Mouse (Mus musculus): ENCODE results near the gene Adra2c. TPM values are rescaled to one million over a fixed set of nuclear protein-coding genes. Genes with fewer than 3 reads are reported as not detected.

The Adra2c gene
- polyA plus RNA-seq, 1 experiment from 2014 or later = 0.06 TPM

DNA sequence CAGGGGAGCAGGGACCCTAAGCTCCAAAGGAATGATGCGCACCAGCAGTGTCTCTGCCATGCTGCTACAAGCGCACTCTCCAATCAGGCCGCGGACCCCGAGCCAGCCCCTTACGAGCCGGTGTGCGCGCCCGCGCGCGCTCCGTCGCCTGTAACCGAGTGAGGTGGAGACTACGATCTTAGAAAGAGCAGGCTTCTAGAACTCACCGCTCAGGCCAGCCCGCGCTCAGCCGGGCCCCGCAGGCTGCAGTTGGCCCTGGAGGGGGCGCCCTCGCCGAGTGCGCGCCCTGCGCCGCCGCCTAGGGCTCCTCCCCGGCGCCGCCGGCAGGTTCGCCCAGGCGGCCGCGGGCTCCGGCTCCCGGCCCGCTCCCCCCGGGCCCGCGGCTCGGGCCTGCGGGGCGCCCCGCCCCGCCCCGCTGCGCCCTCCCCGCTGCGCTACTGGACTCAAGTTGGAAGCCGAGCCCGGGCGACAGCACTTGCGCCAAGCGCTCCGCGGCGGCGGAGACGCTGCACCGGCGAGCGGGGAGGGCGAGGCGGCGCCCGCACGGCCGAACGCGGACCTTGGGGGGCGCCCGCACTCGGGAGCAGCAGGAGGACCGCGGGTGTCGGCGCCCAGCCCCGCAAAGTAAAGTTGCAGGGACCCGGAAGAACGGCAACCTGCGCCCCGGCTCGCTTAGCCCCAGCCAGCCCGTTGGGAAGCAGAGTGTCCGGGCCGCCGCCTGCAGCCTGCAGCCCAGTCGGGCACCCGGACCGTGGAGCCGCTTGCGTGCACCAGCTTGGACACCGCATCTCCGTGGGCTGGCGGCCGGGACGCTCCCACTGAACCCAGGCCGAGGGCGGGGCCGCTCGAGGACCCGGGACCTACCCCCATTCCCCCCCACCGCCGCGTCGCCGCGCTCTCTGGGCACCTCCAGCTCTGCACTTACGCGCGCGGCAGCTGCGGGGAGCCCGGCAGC lies 899 bp downstream of the Adra2c start:
- Histone ChIP-seq H3K4me3 (replicated peaks) (peak overlapping the region; percentile 40), H3K27ac (no peak overlapping the region), H3K9me3 (no peaks in the 10 kb centered on the region), H3K36me3 (no peaks in the 10 kb centered on the region), H3K9ac (no peak overlapping the region), H3K27me3 (replicated peaks) (peaks cover 75% of the 10 kb centered on the region), H3K4me2 (peak overlapping the region; percentile 86), H3K4me1 (peaks cover 16% of the 10 kb centered on the region)
- no peak for ATAC-seq (ENCODE audit: insufficient read depth, low FRiP score, low read depth)
- WGBS = 1% methylated on average over 100 of the region's 118 CpGs

DNA sequence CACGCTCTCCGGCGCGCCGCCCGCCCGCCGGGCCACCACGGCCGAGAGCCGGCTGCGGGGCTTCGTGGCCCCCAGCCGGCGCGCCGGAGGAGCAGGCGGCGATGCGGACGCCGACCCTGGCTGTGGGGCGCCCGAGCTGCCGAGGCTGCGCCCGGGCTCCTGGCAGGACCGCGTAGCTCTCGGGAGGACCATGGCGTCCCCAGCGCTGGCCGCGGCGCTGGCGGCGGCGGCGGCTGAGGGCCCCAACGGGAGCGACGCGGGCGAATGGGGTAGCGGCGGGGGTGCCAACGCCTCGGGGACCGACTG lies 1.5 kb downstream of the Adra2c start:
- peak overlapping the region; percentile 86 for H3K4me2 ChIP-seq
- no peaks in the 10 kb centered on the region for H3K9me3 ChIP-seq
- ATAC-seq (ENCODE audit: insufficient read depth, low FRiP score, low read depth) = no peak
- H3K4me3 ChIP-seq (replicated peaks) = peak overlapping the region; percentile 40
- H3K27me3 ChIP-seq (replicated peaks) = peaks cover 75% of the 10 kb centered on the region
- no peak overlapping the region for H3K27ac ChIP-seq
- under 1% methylated on average over 47 of the region's 49 CpGs for WGBS
- no peak overlapping the region for H3K9ac ChIP-seq
- no peaks in the 10 kb centered on the region for H3K36me3 ChIP-seq
- H3K4me1 ChIP-seq = peaks cover 16% of the 10 kb centered on the region

DNA sequence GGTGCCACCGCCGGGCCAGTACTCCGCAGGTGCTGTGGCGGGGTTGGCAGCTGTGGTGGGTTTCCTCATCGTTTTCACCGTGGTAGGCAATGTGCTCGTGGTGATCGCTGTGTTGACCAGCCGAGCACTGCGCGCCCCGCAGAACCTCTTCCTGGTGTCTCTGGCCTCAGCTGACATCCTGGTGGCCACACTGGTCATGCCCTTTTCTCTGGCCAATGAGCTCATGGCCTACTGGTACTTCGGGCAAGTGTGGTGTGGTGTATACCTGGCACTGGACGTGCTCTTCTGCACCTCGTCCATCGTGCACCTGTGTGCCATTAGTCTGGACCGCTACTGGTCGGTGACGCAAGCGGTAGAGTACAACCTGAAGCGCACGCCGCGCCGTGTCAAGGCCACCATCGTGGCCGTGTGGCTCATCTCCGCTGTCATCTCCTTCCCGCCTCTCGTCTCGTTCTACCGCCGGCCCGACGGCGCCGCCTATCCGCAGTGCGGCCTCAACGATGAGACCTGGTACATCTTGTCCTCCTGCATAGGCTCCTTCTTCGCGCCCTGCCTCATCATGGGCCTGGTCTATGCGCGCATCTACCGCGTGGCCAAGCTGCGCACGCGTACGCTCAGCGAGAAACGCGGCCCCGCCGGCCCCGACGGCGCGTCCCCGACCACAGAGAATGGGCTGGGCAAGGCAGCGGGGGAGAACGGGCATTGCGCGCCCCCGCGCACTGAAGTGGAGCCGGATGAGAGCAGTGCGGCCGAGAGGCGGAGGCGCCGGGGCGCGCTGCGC lies 2.1 kb downstream of the Adra2c start:
- Histone ChIP-seq H3K4me1 (peaks cover 16% of the 10 kb centered on the region), H3K9me3 (no peaks in the 10 kb centered on the region), H3K4me2 (peak overlapping the region; percentile 86), H3K27ac (no peak overlapping the region), H3K4me3 (replicated peaks) (peak overlapping the region; percentile 40), H3K27me3 (replicated peaks) (peaks cover 75% of the 10 kb centered on the region), H3K36me3 (no peaks in the 10 kb centered on the region), H3K9ac (no peak overlapping the region)
- ATAC-seq (ENCODE audit: insufficient read depth, low FRiP score, low read depth) = no peak
- WGBS = 5% methylated on average over 75 of the region's 75 CpGs

DNA sequence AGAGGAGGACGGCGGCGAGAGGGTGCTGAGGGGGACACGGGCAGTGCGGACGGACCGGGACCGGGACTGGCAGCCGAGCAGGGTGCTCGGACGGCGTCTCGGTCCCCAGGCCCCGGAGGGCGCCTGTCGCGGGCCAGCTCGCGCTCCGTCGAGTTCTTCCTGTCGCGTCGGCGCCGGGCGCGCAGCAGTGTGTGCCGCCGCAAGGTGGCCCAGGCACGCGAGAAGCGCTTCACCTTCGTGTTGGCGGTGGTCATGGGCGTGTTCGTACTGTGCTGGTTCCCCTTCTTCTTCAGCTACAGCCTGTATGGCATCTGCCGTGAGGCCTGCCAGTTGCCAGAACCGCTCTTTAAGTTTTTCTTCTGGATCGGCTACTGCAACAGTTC lies 2.7 kb downstream of the Adra2c start:
- Histone ChIP-seq H3K4me2 (peak overlapping the region; percentile 86), H3K4me3 (replicated peaks) (peak overlapping the region; percentile 40; the same call in 1 of the 2 replicates), H3K27me3 (replicated peaks) (peaks cover 73% of the 10 kb centered on the region), H3K36me3 (no peaks in the 10 kb centered on the region), H3K27ac (no peak overlapping the region), H3K9me3 (no peaks in the 10 kb centered on the region), H3K4me1 (peaks cover 16% of the 10 kb centered on the region), H3K9ac (no peak overlapping the region)
- ATAC-seq (ENCODE audit: insufficient read depth, low FRiP score, low read depth) = no peak
- 5% methylated on average over 37 of the region's 40 CpGs for WGBS

DNA sequence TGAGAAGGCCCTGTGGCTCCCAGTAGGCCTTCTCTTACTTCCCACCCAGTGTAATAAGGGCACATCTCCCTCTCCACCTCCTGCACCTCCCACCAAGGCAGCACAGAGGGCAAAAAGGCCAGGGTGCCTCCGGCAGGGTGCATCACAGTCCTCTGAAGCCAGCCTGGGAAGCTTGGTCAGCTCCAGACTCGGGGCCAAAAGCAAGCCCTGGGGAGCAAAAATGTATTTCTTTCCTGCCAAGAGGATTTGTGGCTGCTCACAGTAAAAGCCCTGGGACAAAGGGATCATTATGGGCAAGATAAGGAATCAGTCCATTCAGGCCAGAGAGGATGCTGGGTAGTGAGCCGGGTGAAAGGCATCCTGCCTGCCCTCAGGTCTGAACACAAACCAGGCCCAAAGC lies 7.2 kb downstream of the Adra2c start:
- peaks cover 4% of the 10 kb centered on the region; the same call in 1 of the 2 replicates for H3K4me1 ChIP-seq
- H3K9ac ChIP-seq = no peak overlapping the region
- H3K27ac ChIP-seq = no peak overlapping the region
- no peak overlapping the region for H3K4me3 ChIP-seq (replicated peaks)
- H3K4me2 ChIP-seq = no peak overlapping the region
- 47% methylated on average over 3 of the region's 3 CpGs for WGBS
- no peak for ATAC-seq (ENCODE audit: insufficient read depth, low FRiP score, low read depth)
- no peaks in the 10 kb centered on the region for H3K9me3 ChIP-seq
- no peaks in the 10 kb centered on the region for H3K36me3 ChIP-seq
- peaks cover 32% of the 10 kb centered on the region for H3K27me3 ChIP-seq (replicated peaks)

DNA sequence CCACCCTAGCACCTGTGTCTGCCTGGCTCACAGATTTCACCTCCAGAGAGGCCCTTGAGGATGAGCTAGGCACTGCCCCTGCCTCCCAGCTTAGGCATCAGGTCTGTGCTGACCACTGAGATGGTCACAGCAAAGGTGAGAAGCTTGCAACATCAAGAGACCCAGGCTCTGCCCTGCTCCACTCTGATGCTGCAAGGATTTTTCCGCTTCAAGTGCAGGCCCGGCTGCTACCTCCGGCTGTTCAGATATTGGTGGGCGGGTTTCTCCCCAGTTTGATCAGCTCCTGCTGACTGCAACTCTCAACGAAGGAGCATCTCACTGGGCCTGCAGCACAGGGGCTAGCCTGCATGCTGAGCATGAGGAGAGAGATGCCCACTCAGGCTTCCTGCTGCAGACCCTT lies 8.1 kb downstream of the Adra2c start:
- Histone ChIP-seq H3K9ac (no peak overlapping the region), H3K4me2 (no peak overlapping the region), H3K27me3 (replicated peaks) (peaks cover 23% of the 10 kb centered on the region), H3K9me3 (no peaks in the 10 kb centered on the region), H3K36me3 (no peaks in the 10 kb centered on the region), H3K27ac (no peak overlapping the region), H3K4me1 (no peaks in the 10 kb centered on the region), H3K4me3 (replicated peaks) (no peak overlapping the region)
- WGBS = 78% methylated on average over 5 of the region's 5 CpGs
- no peak for ATAC-seq (ENCODE audit: insufficient read depth, low FRiP score, low read depth)

DNA sequence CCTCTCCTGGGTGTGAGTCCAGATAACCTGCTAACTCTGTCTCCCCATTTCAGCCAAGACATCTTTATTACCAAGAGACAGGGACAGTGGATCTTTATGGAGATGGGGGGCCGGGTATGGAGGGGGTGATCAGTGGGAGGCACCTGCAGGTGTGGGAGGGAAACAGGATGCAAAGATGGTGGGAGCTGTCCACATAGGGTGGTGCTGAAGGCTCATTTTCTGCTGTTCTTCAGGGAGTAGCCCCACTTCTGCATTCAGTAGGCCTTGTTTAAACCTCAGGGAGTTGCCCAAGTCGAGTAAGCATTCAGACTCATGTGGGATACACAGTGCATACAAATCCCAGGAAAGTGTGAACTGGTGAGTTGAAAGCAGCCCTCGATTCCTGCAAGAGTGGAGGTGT lies 21.5 kb downstream of the Adra2c start:
- H3K9me3 ChIP-seq = no peaks in the 10 kb centered on the region
- no peak overlapping the region for H3K9ac ChIP-seq
- H3K4me2 ChIP-seq = no peak overlapping the region
- no peaks in the 10 kb centered on the region for H3K4me1 ChIP-seq
- H3K27ac ChIP-seq = no peak overlapping the region
- H3K36me3 ChIP-seq = no peaks in the 10 kb centered on the region
- ATAC-seq (ENCODE audit: insufficient read depth, low FRiP score, low read depth) = no peak
- no peaks in the 10 kb centered on the region for H3K27me3 ChIP-seq (replicated peaks)
- WGBS = 18% methylated on average over 3 of the region's 3 CpGs
- H3K4me3 ChIP-seq (replicated peaks) = no peak overlapping the region

DNA sequence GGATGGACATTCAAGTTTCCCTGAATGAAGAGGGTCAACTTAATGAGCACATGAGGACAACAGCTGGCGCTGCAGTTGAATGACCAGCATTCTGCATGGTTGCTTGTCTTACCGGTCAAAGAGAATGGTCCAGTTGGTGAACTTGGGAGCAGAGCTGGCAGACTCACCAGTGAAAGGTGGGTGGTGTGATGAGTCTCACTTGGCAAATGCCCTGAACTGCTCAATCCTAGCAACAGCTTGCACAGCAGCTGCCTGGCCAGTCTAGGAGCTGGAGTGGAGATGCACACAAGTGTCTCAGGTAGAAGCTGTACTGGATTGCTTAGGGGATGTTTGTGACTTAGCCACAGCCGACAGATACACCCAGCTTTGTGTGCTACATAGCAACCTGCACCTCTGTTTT lies 26.1 kb downstream of the Adra2c start:
- Histone ChIP-seq H3K4me2 (no peak overlapping the region), H3K27ac (no peak overlapping the region), H3K4me3 (replicated peaks) (no peak overlapping the region), H3K9me3 (no peaks in the 10 kb centered on the region), H3K4me1 (no peaks in the 10 kb centered on the region), H3K36me3 (no peaks in the 10 kb centered on the region), H3K27me3 (replicated peaks) (no peaks in the 10 kb centered on the region), H3K9ac (no peak overlapping the region)
- 82% methylated on average over 3 of the region's 3 CpGs for WGBS
- no peak for ATAC-seq (ENCODE audit: insufficient read depth, low FRiP score, low read depth)

DNA sequence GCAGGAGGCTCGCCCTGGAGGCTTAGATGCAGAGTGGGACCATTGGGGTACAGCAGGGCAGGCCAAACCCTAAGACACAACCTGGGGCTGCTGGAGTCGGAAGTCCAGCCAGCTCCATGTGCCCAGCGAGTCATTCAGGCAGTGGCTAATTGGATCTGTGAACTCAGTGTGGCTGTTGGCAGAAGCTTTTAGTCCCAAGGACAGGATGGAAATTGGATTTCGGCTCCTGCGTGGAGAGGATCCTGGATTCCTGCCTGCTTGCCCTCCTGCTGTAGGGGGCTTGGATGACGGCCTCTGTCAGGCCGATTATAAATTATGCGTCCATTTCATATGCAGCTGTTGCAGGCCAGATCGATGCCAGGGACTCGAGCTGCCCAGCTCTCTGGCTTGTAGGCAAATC lies 27.2 kb downstream of the Adra2c start:
- H3K4me3 ChIP-seq (replicated peaks) = no peak overlapping the region
- WGBS = 68% methylated on average over 10 of the region's 10 CpGs
- no peak overlapping the region for H3K27ac ChIP-seq
- no peak for ATAC-seq (ENCODE audit: insufficient read depth, low FRiP score, low read depth)
- no peaks in the 10 kb centered on the region for H3K27me3 ChIP-seq (replicated peaks)
- no peaks in the 10 kb centered on the region for H3K4me1 ChIP-seq
- no peak overlapping the region for H3K4me2 ChIP-seq
- H3K9ac ChIP-seq = no peak overlapping the region
- no peaks in the 10 kb centered on the region for H3K9me3 ChIP-seq
- no peaks in the 10 kb centered on the region for H3K36me3 ChIP-seq

DNA sequence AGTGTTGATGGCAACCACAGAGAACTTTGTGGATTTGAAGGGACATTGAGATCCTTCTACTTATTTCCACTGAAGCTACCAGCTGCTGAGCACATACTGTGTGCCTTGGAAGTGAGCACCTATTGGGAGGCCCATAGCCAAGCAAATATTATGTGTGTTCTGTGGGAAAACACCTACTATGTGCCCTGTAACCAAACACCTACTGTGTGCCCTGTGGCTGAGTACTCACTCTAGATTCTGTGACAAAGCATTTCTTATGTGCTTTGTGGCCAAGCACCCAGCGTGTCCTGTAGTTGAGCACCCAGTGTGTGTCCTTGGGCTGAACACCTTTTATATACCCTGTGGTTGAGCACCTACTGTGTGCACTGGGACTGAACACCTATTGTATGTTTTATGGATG lies 28.6 kb downstream of the Adra2c start:
- no peak overlapping the region for H3K27ac ChIP-seq
- no peak for ATAC-seq (ENCODE audit: insufficient read depth, low FRiP score, low read depth)
- H3K4me1 ChIP-seq = no peaks in the 10 kb centered on the region
- H3K9me3 ChIP-seq = no peaks in the 10 kb centered on the region
- 83% methylated on average over 1 of the region's 1 CpGs for WGBS
- H3K27me3 ChIP-seq (replicated peaks) = no peaks in the 10 kb centered on the region
- no peaks in the 10 kb centered on the region for H3K36me3 ChIP-seq
- no peak overlapping the region for H3K4me3 ChIP-seq (replicated peaks)
- no peak overlapping the region for H3K4me2 ChIP-seq
- no peak overlapping the region for H3K9ac ChIP-seq

DNA sequence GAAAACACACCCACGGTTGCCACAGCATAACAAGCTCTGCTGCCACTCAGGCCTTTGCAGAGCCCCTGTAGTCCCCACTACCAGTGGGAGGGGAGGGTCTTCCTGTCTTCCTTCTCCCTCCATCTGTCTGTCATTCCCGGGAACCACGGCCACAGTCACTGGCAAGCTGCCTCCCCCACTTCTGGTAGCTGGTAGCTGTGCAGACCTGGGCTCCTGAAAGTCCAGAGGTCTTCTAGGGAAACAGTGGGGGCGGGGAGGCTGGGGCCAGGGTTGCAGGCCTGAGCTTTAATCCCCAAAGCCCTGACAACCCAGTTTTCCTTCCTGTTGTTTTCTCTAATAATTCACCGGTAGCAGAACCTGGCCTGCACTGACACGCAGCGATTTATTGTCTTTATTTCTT lies 31.7 kb downstream of the Adra2c start:
- no peaks in the 10 kb centered on the region for H3K4me1 ChIP-seq
- WGBS = 58% methylated on average over 7 of the region's 7 CpGs
- H3K36me3 ChIP-seq = no peaks in the 10 kb centered on the region

DNA sequence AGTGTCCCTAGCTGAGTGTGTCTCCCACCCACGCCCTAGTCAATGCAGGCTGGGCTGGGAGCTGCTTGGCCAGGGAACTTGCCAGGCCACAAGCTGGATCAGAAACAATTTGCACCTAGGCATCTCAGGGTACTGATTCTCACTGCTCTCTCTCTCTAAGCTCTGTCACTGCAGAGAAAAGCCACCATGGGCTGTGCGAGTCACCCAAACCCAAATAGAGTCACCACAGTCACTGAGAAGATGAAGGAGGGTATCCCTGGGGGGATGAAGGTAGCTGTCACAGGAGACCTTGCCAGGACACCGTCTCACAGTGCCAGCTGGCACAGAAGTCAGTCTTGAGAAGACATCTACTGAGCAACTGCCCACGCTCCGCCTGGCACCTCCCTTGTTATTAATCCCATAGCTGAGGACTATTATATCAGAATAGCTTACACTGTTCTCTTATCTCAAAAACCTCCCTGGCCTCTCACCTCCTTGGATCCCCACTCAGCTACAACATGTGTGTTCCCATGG lies 33.7 kb downstream of the Adra2c start:
- 80% methylated on average over 5 of the region's 5 CpGs for WGBS
- Histone ChIP-seq H3K9ac (no peak overlapping the region), H3K36me3 (no peaks in the 10 kb centered on the region), H3K4me2 (no peak overlapping the region), H3K27me3 (replicated peaks) (peaks cover 25% of the 10 kb centered on the region), H3K27ac (no peak overlapping the region), H3K4me3 (replicated peaks) (no peak overlapping the region), H3K9me3 (no peaks in the 10 kb centered on the region), H3K4me1 (no peaks in the 10 kb centered on the region)
- ATAC-seq (ENCODE audit: insufficient read depth, low FRiP score, low read depth) = no peak

More for the DNA sequence above, 31.7 kb downstream of the Adra2c start:
- Histone ChIP-seq H3K9me3 (no peaks in the 10 kb centered on the region), H3K4me3 (replicated peaks) (no peak overlapping the region), H3K9ac (no peak overlapping the region), H3K4me2 (no peak overlapping the region), H3K27ac (no peak overlapping the region), H3K27me3 (replicated peaks) (peaks cover 21% of the 10 kb centered on the region)
- no peak for ATAC-seq (ENCODE audit: insufficient read depth, low FRiP score, low read depth)
